Mouse (Mus musculus) stomach, postnatal 0 days (tissue): Measurements from ENCODE around the gene Exoc8. TPM values are rescaled to one million over a fixed set of nuclear protein-coding genes. Genes with fewer than 3 reads are reported as not detected.

Experiments used
- ATAC-seq: fragments of 200-750 bp; cut with Nextera tagmentation; 2 replicates; pipeline ENCODE4 v1.8.0; 2017; ENCODE audit not compliant: low FRiP score, low TSS enrichment
- DNase-seq: peaks from one replicate; pipeline ENCODE4 v3.0.0-alpha.2; 2016; ENCODE audit warnings: low spot score
- H3K27ac ChIP-seq: fragments of 300-500 bp; sonication (generic); replicated peaks from 2 replicates; pipeline ENCODE4 v1.5.1; 2014; ENCODE audit warnings: mild to moderate bottlenecking, control low read depth
- H3K27me3 ChIP-seq: fragments of 300-500 bp; sonication (generic); 2 replicates; pipeline ENCODE4 v1.6.1; 2014; ENCODE audit warnings: low read length; ENCODE audit not compliant: control insufficient read depth, insufficient read depth
- H3K36me3 ChIP-seq: fragments of 300-500 bp; sonication (generic); 2 replicates; pipeline ENCODE4 v1.6.1; 2014; ENCODE audit warnings: low read length, mixed read lengths; ENCODE audit not compliant: control insufficient read depth, insufficient read depth
- H3K4me1 ChIP-seq: fragments of 300-500 bp; sonication (generic); replicated peaks from 2 replicates; pipeline ENCODE4 v1.6.1; 2014; ENCODE audit warnings: antibody characterized with exemption; ENCODE audit not compliant: control insufficient read depth, insufficient read depth
- H3K4me2 ChIP-seq: fragments of 300-500 bp; sonication (generic); replicated peaks from 2 replicates; pipeline ENCODE4 v1.6.1; 2014; ENCODE audit warnings: low read depth, mild to moderate bottlenecking, control low read depth, moderate library complexity
- H3K4me3 ChIP-seq: fragments of 300-500 bp; sonication (generic); 2 replicates; pipeline ENCODE4 v1.5.1; 2014; ENCODE audit warnings: low read depth, low read length, control low read depth
- H3K9ac ChIP-seq: fragments of 300-500 bp; sonication (generic); 2 replicates; pipeline ENCODE4 v1.6.1; 2014; ENCODE audit warnings: mild to moderate bottlenecking, low read length, control low read depth, mixed read lengths
- H3K9me3 ChIP-seq: fragments of 300-500 bp; sonication (generic); 2 replicates; pipeline ENCODE4 v1.6.1; 2016; ENCODE audit warnings: low read length; ENCODE audit not compliant: control insufficient read depth
- CTCF ChIP-seq: IDR thresholded peaks from 2 replicates; pipeline ENCODE4 v1.5.1; 2016; ENCODE audit warnings: antibody characterized with exemption, low read depth, mild to moderate bottlenecking, moderate library complexity
- EP300 ChIP-seq: optimal IDR thresholded peaks from 2 replicates; pipeline ENCODE3; 2016; ENCODE audit warnings: antibody characterized with exemption
- WGBS: fragments of 180-500 bp; shearing (Covaris S2); extraction: QIAGEN DNeasy Blood & Tissue Kit; methylation state at CpG from one replicate; pipeline ENCODE4 v1.1.7; 2014; 5-methylcytosine and 5-hydroxymethylcytosine counted together
- polyA plus RNA-seq: library from polyadenylated mRNA; unstranded; fragments of >200 nt; fragmentation: Nextera tagmentation; extraction: Ambion mirVana; gene quantifications from 2 replicates; pipeline ENCODE4 v1.2.1, GENCODE M21; 2015

Exoc8 gene
- polyA plus RNA-seq, 1 experiment from 2014 or later, result 4.9 TPM

DNA sequence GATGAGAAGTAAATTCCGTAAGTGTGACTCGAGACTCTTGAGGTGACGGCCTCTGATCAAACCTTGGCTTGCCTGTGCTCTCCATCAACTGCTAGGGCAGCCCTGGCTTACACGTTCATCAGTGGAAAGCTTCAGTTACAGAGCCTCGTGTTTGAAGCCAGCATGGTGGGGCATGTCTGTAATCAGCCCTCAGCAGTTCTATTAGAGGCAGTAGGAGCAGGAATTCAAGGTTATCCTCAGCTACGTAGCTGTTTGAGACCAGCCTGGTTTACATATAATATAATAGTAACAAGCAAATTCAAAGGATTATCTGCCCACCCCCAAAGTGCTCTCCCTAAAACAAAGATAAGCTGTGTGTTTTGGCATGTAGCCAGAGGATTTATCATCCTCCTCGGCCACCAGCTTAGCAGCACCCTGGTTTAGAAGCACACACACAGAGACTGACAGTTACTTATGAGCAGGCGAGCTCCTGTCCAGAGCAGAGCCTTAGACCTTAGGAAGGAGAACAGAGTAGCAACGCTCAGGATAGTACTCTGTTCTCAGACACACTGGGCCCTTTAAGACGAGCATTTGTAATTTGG is 18.5 kb downstream of the Exoc8 start:
- TF ChIP-seq EP300 (no peak), CTCF (no peak)
- 60% methylated on average over 10 of the region's 10 CpGs for WGBS
- Histone ChIP-seq H3K27me3 (no peaks in the 10 kb centered on the region), H3K4me2 (no peak overlapping the region), H3K36me3 (peaks cover 41% of the 10 kb centered on the region), H3K4me1 (no peaks in the 10 kb centered on the region), H3K27ac (no peak overlapping the region), H3K9me3 (no peaks in the 10 kb centered on the region), H3K9ac (no peak overlapping the region), H3K4me3 (no peak overlapping the region)
- DNase-seq, result no peak
- ATAC-seq, result no peak

DNA sequence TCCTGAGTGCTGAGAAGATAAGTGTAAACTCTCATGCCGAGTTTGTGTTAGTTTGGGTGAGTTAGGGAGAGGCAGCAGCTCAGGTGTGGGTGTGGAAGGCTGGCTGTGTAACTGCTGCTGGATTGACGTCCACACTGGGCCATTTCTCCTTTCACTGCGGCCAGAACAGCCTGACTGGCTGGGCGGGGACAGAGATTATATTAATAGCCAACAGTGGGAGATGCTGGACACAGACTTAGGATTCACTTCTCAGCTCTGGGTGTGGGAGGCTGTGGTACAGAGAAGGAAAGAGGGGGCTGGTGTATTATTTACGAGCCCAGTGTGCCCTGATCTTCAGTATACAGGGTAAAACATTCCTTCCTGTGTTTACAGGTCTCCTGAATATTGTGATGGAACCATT is 19.4 kb downstream of the Exoc8 start:
- no peaks in the 10 kb centered on the region for H3K9me3 ChIP-seq
- ATAC-seq, result no peak
- no peak overlapping the region for H3K27ac ChIP-seq
- H3K27me3 ChIP-seq, result no peaks in the 10 kb centered on the region
- no peak for DNase-seq
- H3K4me2 ChIP-seq, result no peak overlapping the region
- H3K4me1 ChIP-seq, result no peaks in the 10 kb centered on the region
- H3K9ac ChIP-seq, result no peak overlapping the region
- peaks cover 35% of the 10 kb centered on the region for H3K36me3 ChIP-seq
- no peak for TF ChIP-seq CTCF
- H3K4me3 ChIP-seq, result no peak overlapping the region
- WGBS, result 81% methylated on average over 5 of the region's 5 CpGs

DNA sequence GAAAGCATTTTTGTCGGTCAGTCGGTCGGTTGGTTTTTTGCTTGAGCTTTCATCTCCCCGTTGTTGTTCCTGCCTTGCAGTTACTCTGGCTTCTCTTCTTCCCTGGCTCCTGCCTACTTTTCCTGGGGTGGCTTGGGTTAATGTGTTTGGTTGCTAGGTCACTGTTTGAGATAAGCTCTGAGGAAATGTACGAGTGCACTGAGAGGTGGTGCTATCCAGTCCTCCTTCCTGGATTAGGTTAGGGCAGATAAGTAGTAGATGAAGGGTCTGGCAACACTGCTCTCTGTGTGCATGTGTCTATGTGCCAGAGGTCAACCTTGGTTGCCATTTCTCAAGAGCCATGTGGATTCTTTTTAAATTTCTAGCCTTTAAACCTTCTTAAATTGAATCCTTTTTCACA is 24.8 kb downstream of the Exoc8 start:
- peak; percentile 91 for ATAC-seq
- H3K27ac ChIP-seq, result no peak overlapping the region
- H3K4me3 ChIP-seq, result no peak overlapping the region
- H3K27me3 ChIP-seq, result no peaks in the 10 kb centered on the region
- H3K4me2 ChIP-seq, result no peak overlapping the region
- no peak for TF ChIP-seq CTCF
- TF ChIP-seq EP300, result no peak
- peaks cover 20% of the 10 kb centered on the region; the same call in 1 of the 2 replicates for H3K36me3 ChIP-seq
- H3K4me1 ChIP-seq, result no peaks in the 10 kb centered on the region
- H3K9me3 ChIP-seq, result no peaks in the 10 kb centered on the region
- WGBS, result 73% methylated on average over 5 of the region's 5 CpGs
- no peak overlapping the region for H3K9ac ChIP-seq
- DNase-seq, result peak; percentile 46

- Histone ChIP-seq H3K4me1 (no peaks in the 10 kb centered on the region), H3K36me3 (peaks cover 20% of the 10 kb centered on the region; the same call in 1 of the 2 replicates), H3K27ac (no peak overlapping the region), H3K27me3 (no peaks in the 10 kb centered on the region), H3K4me3 (no peak overlapping the region), H3K9me3 (no peaks in the 10 kb centered on the region), H3K4me2 (no peak overlapping the region), H3K9ac (no peak overlapping the region)
- 91% methylated on average over 7 of the region's 7 CpGs for WGBS
- ATAC-seq (peak; percentile 57), DNase-seq (no peak)
- no peak for TF ChIP-seq EP300
- TF ChIP-seq CTCF, result no peak
These were observed 25.4 kb downstream of the Exoc8 start for GRCm38 (mm10) chr8:124872081-124872480.

- no peaks in the 10 kb centered on the region for H3K9me3 ChIP-seq
- WGBS, result 82% methylated on average over 7 of the region's 7 CpGs
- H3K4me1 ChIP-seq, result no peaks in the 10 kb centered on the region
- DNase-seq (no peak), ATAC-seq (no peak)
- H3K9ac ChIP-seq, result no peak overlapping the region
- H3K4me3 ChIP-seq, result no peak overlapping the region
- peaks cover 17% of the 10 kb centered on the region; the same call in 1 of the 2 replicates for H3K36me3 ChIP-seq
- H3K4me2 ChIP-seq, result no peak overlapping the region
- no peaks in the 10 kb centered on the region for H3K27me3 ChIP-seq
- no peak overlapping the region for H3K27ac ChIP-seq
- TF ChIP-seq CTCF, result no peak
These were observed 26.0 kb downstream of the Exoc8 start for GRCm38 (mm10) chr8:124871474-124871873.

GRCm38 (mm10) chr8:124869708-124870107 is 27.8 kb downstream of the Exoc8 start:
- no peak for TF ChIP-seq EP300
- no peak for TF ChIP-seq CTCF
- no peaks in the 10 kb centered on the region for H3K9me3 ChIP-seq
- 72% methylated on average over 6 of the region's 6 CpGs for WGBS

More at GRCm38 (mm10) chr8:124869708-124870107, 27.8 kb downstream of the Exoc8 start:
- H3K4me2 ChIP-seq, result no peak overlapping the region
- H3K36me3 ChIP-seq, result peaks cover 13% of the 10 kb centered on the region; the same call in 1 of the 2 replicates
- no peaks in the 10 kb centered on the region for H3K4me1 ChIP-seq
- no peak for ATAC-seq
- no peak overlapping the region for H3K27ac ChIP-seq
- H3K27me3 ChIP-seq, result no peaks in the 10 kb centered on the region
- H3K4me3 ChIP-seq, result no peak overlapping the region
- H3K9ac ChIP-seq, result no peak overlapping the region
- DNase-seq, result no peak
